Mouse (Mus musculus) ES-E14 (cell line): ENCODE measurements around the gene AC161166.1. TPM values are rescaled to one million over a fixed set of nuclear protein-coding genes. Genes with fewer than 3 reads are reported as not detected.
A peak's percentile ranks its signal among the peaks of the same experiment; 100 is the strongest.
"Not testable (repeated sequence)": the region's sequence is repeated elsewhere in the genome, so short reads cannot be mapped to it uniquely, and the experiment has no call there.

Experiments used
- DNase-seq: peaks from one replicate; pipeline ENCODE4 v3.0.0-alpha.2; 2013; ENCODE audit warnings: low read depth, low spot score
- H3K27ac ChIP-seq: 2 replicates; pipeline ENCODE4 v1.5.1; 2012; ENCODE audit warnings: low read depth, mild to moderate bottlenecking, low read length, moderate library complexity, mixed read lengths; ENCODE audit not compliant: poor library complexity, insufficient read depth, severe bottlenecking
- H3K36me3 ChIP-seq: 2 replicates; pipeline ENCODE4 v1.6.1; 2012; ENCODE audit warnings: mild to moderate bottlenecking, low read length, moderate library complexity, mixed read lengths; ENCODE audit not compliant: control insufficient read depth, poor library complexity, insufficient read depth, severe bottlenecking
- H3K4me1 ChIP-seq, 2 experiments: fragments of 150-350 bp in 1 of 2; sonication (generic) in 1 of 2; 2 replicates each; pipeline ENCODE4 v1.6.1; 2012; ENCODE audit warnings: low read length in 2 of 2, mild to moderate bottlenecking in 1 of 2, mixed read lengths in 1 of 2; ENCODE audit not compliant: control insufficient read depth in 2 of 2, insufficient read depth in 2 of 2, poor library complexity in 1 of 2
- H3K4me3 ChIP-seq, 2 experiments: fragments of 150-350 bp in 1 of 2; sonication (generic) in 1 of 2; 2 replicates each; pipeline ENCODE4 v1.5.1; 2012; ENCODE audit warnings: low read length in 2 of 2, low read depth in 1 of 2, mild to moderate bottlenecking in 1 of 2, mixed read lengths in 1 of 2; ENCODE audit not compliant: insufficient read depth in 1 of 2, poor library complexity in 1 of 2, severe bottlenecking in 1 of 2
- H3K9ac ChIP-seq: 2 replicates; pipeline ENCODE4 v1.6.1; 2012; ENCODE audit warnings: low read depth, mild to moderate bottlenecking, low read length, mixed read lengths; ENCODE audit not compliant: poor library complexity, insufficient read depth, severe bottlenecking
- H3K9me3 ChIP-seq: fragments of 150-350 bp; sonication (generic); 2 replicates; pipeline ENCODE4 v1.6.1; 2012; ENCODE audit warnings: low read depth, mild to moderate bottlenecking, low read length; ENCODE audit not compliant: control insufficient read depth, insufficient read depth
- CHD2 ChIP-seq: IDR thresholded peaks from 2 replicates; pipeline ENCODE4 v1.6.1; 2014; ENCODE audit warnings: mild to moderate bottlenecking, low read depth, low read length, inconsistent platforms
- HCFC1 ChIP-seq: IDR thresholded peaks from 2 replicates; pipeline ENCODE4 v1.6.1; 2012; ENCODE audit warnings: low read length, inconsistent platforms, borderline replicate concordance; ENCODE audit not compliant: insufficient read depth
- MAFK ChIP-seq: IDR thresholded peaks from 2 replicates; pipeline ENCODE4 v1.6.1; 2014; ENCODE audit warnings: mild to moderate bottlenecking, low read depth, low read length, inconsistent platforms; ENCODE audit not compliant: insufficient read depth
- ZC3H11A ChIP-seq: IDR thresholded peaks from 2 replicates; pipeline ENCODE4 v1.6.1; 2012; ENCODE audit warnings: low read depth, mild to moderate bottlenecking, inconsistent platforms, low read length, borderline replicate concordance
- ZNF384 ChIP-seq: IDR thresholded peaks from 2 replicates; pipeline ENCODE4 v1.6.1; 2012; ENCODE audit warnings: low read depth, low read length, inconsistent platforms
- in situ Hi-C, 2 experiments: fragments of 600-800 bp; cut with MboI; formaldehyde crosslinking; loops; one replicate each; pipeline ENCODE4 v1.15.1; 2025; ENCODE audit warnings: low sequenced_read_pairs in 2 of 2, inconsistent platforms in 1 of 2; ENCODE audit not compliant: unreplicated experiment in 2 of 2
- total RNA-seq: library from RNA; depleted of rRNA; stranded (reverse); fragments of 300-350 nt; gene quantifications from 2 replicates; pipeline ENCODE4 v1.2.3, GENCODE M21; 2012

Gene AC161166.1
- total RNA-seq, 1 experiment = 1.2 TPM

DNA sequence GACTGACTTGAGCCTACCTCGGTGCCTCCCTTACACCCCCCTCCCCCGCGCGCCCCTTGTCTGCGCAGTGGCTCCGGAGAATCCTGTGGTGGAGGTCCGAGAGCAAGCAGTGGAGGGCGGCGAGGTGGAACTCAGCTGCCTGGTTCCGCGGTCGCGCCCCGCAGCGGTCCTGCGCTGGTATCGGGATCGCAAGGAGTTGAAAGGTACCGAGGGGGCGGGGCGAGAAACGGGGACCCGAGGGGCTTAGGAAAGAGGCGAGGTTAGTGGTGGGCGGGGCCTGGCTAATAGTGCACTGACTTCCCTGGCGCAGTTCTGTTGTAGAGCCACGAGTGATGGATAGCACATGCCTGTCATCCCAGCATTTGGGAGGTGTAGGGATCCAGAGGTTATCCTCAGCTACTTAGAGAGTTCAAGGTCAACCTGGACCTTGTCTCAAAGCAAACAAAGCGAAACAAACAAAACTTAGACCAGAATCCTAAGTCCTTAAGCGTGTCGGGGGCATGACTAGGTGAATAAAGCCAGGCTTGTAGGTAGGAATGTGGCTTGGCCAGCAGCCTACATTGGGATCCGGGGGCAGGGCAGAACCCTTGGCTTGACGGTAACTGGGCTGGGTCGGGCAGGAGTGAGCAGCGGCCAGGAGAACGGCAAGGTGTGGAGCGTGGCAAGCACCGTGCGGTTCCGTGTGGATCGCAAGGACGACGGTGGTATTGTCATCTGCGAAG, 12.2 kb downstream of the AC161166.1 start:
- Histone ChIP-seq H3K4me1 (peaks cover 3 to 28% of the 10 kb centered on the region in 2 experiments; a peak in 3 of 4 replicates), H3K36me3 (no peaks in the 10 kb centered on the region), H3K9me3 (no peaks in the 10 kb centered on the region), H3K9ac (peak overlapping the region; percentile 44; the same call in 1 of the 2 replicates), H3K27ac (no peak overlapping the region), H3K4me3 (peak overlapping the region; percentile 60 to 63)
- DNase-seq = peak; percentile 83
- in situ Hi-C loops = loop anchor here in 1 of 2 experiments (25.0 kb wide), 1 partner anchor 88 kb away; no protein-coding TSS in a partner anchor
- TF ChIP-seq ZNF384 = no peak
- TF ChIP-seq MAFK = no peak
- TF ChIP-seq HCFC1 = no peak
- TF ChIP-seq CHD2 = no peak
- no peak for TF ChIP-seq ZC3H11A

DNA sequence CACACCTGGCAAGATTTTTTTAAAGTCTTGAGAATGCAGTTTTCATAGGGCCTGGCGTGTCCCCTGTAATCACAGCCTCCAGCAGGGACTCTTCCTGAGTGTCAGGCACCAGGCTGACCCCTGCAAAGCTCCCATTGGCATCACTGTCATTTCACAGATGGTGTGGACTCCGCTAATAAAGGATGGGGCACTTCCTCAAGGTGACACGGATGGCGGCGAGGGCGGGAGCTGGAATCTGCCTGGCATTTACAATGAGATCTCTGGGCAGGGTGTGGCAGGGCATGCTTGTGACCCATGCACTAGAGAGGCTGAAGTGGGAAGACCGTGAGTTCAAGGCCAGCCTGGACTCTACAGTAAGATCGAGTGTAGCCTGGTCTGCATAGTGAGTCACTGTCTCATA, 24.0 kb downstream of the AC161166.1 start:
- no peak overlapping the region for H3K9ac ChIP-seq
- H3K36me3 ChIP-seq = no peaks in the 10 kb centered on the region
- in situ Hi-C loops = no loop called here
- H3K4me3 ChIP-seq = no peak overlapping the region
- TF ChIP-seq ZNF384 (no peak), MAFK (no peak), ZC3H11A (no peak), HCFC1 (no peak)
- H3K9me3 ChIP-seq = no peaks in the 10 kb centered on the region
- DNase-seq = no peak
- H3K27ac ChIP-seq = no peak overlapping the region
- peaks cover 0 to 10% of the 10 kb centered on the region in 2 experiments; a peak in 1 of 4 replicates for H3K4me1 ChIP-seq

DNA sequence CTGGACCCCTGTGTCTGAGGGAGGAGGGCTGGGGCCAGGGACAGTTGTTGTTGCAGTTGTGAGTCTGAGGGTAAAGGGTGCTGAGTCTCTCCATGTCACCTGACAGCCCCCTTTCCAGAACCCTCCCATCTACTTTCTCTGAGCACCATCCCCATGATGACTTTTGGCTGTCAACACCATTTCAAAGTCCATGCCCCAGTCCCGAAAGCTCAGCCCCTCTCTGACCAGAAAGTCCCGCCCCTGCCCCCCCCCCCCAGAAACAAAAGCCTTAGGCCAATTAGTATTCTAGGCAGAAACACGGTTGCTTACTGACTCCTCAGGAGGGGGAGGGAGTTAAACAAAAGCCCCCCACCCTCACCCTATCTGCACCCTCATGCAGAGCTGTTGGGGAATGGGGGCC, 24.9 kb downstream of the AC161166.1 start:
- in situ Hi-C loops = no loop called here

DNA sequence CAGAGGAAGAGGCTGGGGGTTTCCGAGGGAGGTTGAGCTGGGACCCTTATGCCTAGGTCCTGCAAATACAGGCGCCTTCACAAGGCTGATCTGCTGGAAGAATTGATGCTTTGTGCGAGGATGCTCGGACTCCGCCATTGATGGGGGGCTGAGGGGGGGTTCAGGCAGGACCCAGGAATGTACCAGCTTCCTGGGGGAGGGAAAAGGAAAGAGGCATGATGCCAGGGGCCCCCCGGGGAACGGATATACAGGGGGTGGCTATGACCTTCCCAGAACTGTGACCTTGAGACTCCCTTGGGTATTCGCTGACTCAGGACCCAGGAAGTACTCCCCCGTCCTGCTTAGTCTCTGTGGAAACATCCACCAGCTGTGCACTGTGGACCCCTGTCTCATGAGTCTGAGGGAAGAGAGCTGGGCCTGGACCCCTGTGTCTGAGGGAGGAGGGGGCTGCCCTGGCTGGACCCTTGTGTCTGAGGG, 25.6 kb downstream of the AC161166.1 start:
- in situ Hi-C loops = no loop called here
- TF ChIP-seq MAFK = peak; percentile 49; the same call in 1 of the 2 replicates
- no peak for TF ChIP-seq ZC3H11A
- TF ChIP-seq CHD2 = no peak
- TF ChIP-seq HCFC1 = no peak
- no peak for TF ChIP-seq ZNF384
- Histone ChIP-seq H3K4me1 (peaks cover 0 to 8% of the 10 kb centered on the region in 2 experiments; a peak in 1 of 4 replicates), H3K36me3 (no peaks in the 10 kb centered on the region), H3K27ac (no peak overlapping the region), H3K4me3 (no peak overlapping the region), H3K9me3 (no peaks in the 10 kb centered on the region), H3K9ac (no peak overlapping the region)
- no peak for DNase-seq

More for the DNA sequence above, 24.9 kb downstream of the AC161166.1 start:
- Histone ChIP-seq H3K4me3 (no peak overlapping the region), H3K27ac (no peak overlapping the region), H3K9ac (no peak overlapping the region), H3K4me1 (peaks cover 0 to 8% of the 10 kb centered on the region in 2 experiments; a peak in 1 of 4 replicates), H3K36me3 (no peaks in the 10 kb centered on the region), H3K9me3 (no peaks in the 10 kb centered on the region)
- TF ChIP-seq ZC3H11A (no peak), CHD2 (no peak), MAFK (no peak), ZNF384 (no peak), HCFC1 (no peak)
- DNase-seq = no peak

DNA sequence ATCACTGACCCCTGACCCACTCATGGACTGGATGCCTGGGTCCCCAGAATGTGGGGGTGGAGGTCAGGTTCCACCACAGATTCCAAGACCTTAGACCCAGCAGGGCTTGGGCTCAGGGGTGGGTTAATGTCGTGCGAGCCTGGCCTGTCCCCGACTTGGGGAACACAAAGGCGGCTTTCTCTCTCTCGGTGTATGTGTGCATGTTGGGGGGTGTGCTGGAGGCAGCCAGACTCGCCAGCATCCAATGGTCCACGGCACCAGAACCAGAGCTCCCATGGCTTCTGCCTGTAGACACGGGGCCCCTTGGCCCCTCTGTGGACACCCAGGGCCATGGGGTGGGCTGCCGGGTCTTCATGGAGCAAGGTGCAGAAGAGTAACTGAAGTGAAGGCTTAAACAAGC, 26.8 kb downstream of the AC161166.1 start:
- in situ Hi-C loops = no loop called here
- no peak overlapping the region for H3K27ac ChIP-seq
- H3K36me3 ChIP-seq = no peaks in the 10 kb centered on the region
- TF ChIP-seq ZNF384 (no peak), CHD2 (no peak), HCFC1 (no peak), ZC3H11A (no peak), MAFK (no peak)
- H3K9me3 ChIP-seq = no peaks in the 10 kb centered on the region
- H3K4me1 ChIP-seq = peaks cover 0 to 8% of the 10 kb centered on the region in 2 experiments; a peak in 1 of 4 replicates
- H3K4me3 ChIP-seq = no peak overlapping the region
- no peak for DNase-seq
- no peak overlapping the region for H3K9ac ChIP-seq

DNA sequence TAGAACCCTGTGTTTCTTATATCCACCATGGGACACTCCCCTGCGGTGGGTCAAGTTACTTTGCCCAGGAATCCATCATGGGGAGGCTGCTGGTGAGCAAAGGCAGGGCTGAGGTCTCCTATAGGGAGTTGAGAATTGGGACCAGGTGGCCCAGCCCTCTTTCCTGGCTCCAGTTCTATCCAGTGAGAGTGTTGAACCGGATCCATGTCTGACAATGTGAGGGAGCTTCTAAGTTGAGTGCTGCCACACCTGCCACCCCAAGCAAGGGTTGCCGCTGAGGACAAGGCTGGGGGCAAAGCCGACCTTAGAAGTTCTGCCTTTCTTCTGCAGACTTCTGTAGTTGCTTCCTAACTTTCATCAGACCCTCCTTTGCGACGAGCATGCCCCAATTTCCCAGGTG, 29.0 kb downstream of the AC161166.1 start:
- in situ Hi-C loops = not testable (repeated sequence)

More for the DNA sequence above, 29.0 kb downstream of the AC161166.1 start:
- not testable (repeated sequence) for H3K27ac ChIP-seq, H3K9me3 ChIP-seq, H3K9ac ChIP-seq, H3K4me1 ChIP-seq, DNase-seq, H3K4me3 ChIP-seq, H3K36me3 ChIP-seq
